Mouse (Mus musculus): ENCODE results near the gene Gan.

Gene Gan

DNA sequence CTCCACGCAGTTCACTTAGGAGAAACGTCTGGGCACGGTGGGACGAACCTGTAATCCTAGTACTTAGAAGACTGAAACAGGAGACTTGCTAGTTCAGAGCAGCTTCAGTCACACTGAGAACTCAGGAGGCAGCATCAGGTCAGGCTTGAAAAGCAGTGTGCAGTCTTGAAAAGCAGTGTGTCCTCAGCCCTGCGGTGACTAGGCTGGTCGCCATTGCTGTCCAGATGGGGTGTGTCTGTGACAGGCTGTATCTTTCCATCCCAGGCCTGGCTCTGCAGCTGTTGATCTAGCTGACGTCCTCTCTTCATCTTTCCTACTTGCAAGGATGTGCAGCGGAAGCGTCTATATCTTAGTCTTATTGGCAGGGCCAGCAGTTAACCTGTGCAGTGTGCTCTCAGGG is 42.9 kb downstream of the Gan start:
- DNase-seq (ENCODE audit: low spot score): no peak

GRCm38 (mm10) chr8:117201221-117202017 is 43.5 kb downstream of the Gan start:
- no peak for DNase-seq (ENCODE audit: low spot score)

- no peak for DNase-seq (ENCODE audit: low spot score)
Observed at GRCm38 (mm10) chr8:117203085-117203484, 45.1 kb downstream of the Gan start.

- no peak for DNase-seq (ENCODE audit: low spot score)
Observed at GRCm38 (mm10) chr8:117205884-117206283, 47.9 kb downstream of the Gan start.

GRCm38 (mm10) chr8:117206636-117207035 is 48.7 kb downstream of the Gan start:
- no peak for DNase-seq (ENCODE audit: low spot score)

GRCm38 (mm10) chr8:117209150-117209549 is 51.2 kb downstream of the Gan start:
- no peak for DNase-seq (ENCODE audit: low spot score)

GRCm38 (mm10) chr8:117212100-117212499 is 54.2 kb downstream of the Gan start:
- DNase-seq (ENCODE audit: low spot score): no peak

GRCm38 (mm10) chr8:117217724-117218123 is 59.8 kb downstream of the Gan start:
- DNase-seq (ENCODE audit: low spot score): no peak

DNA sequence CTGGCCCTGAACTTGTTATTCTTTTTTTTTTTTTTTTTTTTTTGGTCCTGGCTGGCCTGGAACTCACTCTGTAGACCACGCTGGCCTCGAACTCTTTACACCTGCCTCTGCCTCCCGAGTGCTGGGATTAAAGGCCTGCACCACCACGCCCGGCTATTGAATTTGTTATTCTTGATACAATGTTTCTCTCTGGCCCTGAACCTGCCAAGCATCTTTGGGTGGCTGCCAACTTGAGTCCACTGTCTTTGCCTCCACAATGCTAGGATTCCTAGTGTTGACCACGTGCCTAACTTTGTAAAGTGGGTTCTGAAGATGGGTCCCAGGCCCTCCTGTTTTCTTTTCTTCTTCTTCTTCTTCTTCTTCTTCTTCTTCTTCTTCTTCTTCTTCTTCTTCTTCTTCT is 64.5 kb downstream of the Gan start:
- DNase-seq (ENCODE audit: low spot score): no peak

DNA sequence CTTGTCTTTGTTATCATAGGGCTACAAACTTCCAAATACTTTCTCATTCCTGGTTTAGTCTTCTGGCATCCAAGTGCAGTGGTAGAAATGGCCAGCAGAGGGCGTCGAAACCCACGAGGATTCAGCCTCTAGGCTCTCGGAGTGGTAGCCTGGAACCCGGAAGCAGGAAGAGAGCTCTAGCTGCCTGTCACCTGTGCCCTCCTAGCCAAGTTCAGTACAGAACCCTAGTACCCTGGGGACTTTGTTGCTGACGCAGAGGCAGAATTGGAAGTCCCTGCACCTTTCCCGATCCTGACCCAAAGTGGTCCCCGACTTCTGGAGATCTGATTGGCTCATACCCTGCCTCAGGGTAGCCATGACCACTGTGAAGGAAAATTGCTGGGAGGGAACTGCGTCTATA is 66.7 kb downstream of the Gan start:
- peak; percentile 76 for DNase-seq (ENCODE audit: low spot score)

DNA sequence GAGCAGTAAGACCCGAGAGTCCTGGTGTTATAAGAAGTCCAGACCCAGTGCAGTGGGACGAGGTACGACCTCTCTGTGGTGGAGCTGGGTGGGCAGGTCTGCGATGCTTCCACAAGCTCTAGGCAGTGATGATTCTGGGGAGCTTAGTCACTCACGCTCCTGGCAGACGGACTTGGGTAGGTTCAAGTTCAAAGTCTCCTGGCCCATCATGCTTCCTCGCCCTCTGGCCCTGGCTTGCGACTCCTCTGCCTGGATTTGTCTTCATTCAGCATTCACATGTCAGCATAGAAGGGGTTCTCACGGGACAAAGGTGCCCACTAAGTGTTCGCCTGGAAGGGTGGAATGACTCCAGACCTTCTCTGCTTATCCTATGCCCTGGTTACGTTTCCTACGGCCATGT is 68.4 kb downstream of the Gan start:
- DNase-seq (ENCODE audit: low spot score): no peak

DNA sequence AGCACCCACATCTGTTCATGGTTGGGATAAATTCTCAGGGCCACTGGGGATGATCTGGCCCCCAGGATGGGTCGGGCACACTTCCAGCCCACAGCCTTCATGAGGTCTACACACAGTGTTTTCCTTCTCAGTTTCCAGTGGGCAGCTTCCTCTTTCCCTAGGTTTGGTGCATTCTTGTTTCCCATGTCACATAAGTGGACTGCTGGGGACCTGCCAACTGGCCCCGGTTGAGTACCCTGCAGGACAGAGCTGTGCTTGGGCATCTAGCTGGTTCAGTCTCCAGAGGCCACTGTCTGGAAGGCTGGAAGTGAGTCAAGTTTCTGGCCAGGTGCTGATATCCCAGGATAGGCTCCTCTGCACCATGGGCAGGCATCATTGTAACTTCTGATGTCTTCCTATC is 69.4 kb downstream of the Gan start:
- no peak for DNase-seq (ENCODE audit: low spot score)

GRCm38 (mm10) chr8:117233199-117233598 is 75.3 kb downstream of the Gan start:
- no peak for DNase-seq (ENCODE audit: low spot score)

GRCm38 (mm10) chr8:117236531-117236930 is 78.6 kb downstream of the Gan start:
- no peak for DNase-seq (ENCODE audit: low spot score)

DNA sequence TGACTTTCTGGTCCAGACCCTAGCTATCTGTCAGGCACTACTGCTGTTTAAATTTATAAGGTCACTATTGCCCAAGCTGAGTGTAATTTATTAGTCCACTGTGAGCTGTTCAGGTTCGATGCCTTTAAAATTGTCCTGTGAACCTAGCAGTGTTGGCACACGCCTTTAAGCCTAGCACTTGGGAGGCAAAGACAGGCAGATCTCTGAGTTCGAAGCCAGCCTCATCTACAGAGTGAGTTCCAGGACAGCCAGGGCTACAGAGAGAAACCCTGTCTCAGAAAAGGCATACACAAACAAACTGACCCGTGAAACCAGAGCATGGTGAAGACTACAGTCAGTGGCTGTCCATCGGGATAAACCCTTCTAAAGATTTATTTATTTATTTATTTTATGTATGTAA is 82.4 kb downstream of the Gan start:
- no peak for DNase-seq (ENCODE audit: low spot score)

DNA sequence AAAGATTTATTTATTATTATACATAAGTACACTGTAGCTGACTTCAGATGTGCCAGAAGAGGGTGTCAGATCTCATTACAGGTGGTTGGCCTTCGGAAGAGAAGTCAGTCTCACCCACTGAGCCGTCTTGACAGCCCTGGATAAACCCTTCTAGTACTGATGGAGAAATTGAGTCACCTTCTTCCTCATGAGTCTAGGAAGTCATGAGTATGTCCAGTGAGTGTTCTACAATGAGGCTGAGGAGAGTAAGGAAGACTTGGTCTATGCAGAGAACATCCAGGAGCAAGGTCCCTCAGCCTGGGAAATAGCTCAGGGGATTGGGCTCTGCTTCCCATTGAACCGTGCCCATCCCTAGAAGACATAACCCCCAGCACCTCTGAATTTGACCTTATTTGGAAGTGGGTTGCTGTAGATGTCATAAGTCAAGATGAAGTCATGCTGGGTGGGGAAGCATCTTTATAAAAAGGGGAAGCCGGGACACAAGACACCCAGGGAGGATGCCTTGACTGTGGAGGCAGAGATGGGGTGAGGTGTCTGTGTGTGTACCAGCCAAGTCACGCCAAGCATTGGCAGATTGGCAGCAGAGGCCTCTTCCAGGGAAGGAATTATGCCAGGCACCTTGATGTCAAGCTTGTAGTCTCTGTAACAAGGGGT is 83.0 kb downstream of the Gan start:
- DNase-seq (ENCODE audit: low spot score): no peak

DNA sequence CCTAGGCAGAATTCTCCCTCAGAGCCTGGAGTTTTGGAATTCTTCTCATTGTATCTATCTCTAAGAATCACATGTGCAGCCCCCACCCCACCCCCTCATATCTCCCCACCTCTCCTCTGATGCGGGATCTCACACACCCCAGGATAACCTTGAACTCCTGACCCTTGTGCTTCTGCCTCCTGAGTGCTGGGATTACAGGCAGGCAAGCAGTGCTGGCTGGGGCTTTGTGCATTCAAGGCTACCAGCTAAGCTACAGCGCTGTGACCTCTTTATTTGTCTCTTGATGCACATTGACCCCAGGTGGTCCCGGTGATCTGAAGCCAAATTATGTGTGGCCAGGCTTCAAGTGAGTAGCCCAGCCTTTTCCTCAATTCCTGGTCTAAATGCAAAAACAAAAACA is 83.9 kb downstream of the Gan start:
- no peak for DNase-seq (ENCODE audit: low spot score)

GRCm38 (mm10) chr8:117242286-117242685 is 84.4 kb downstream of the Gan start:
- DNase-seq (ENCODE audit: low spot score): no peak

- DNase-seq (ENCODE audit: low spot score): no peak
Observed at GRCm38 (mm10) chr8:117244601-117245000, 86.7 kb downstream of the Gan start.

DNA sequence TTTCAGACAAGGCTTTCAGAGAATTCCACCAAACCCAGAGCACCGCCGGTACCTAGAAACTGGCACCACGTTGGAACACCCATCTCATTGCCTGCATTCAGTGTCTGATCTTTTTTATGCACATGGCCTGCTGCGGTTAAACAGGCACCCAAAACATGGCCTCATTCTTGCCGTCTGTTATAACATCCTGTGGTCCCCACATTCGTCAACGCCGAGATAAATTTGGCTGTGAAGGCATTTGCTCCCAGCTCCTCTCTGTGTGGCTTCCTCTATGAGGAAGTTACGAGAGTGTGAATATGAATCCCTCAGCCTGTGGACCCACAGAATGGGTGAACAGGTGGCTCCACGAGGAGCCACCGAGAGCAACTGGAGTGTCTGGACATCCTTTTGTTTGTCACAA is 90.4 kb downstream of the Gan start:
- no peak for DNase-seq (ENCODE audit: low spot score)

- no peak for DNase-seq (ENCODE audit: low spot score)
Observed at GRCm38 (mm10) chr8:117251086-117251681, 93.2 kb downstream of the Gan start.

- no peak for DNase-seq (ENCODE audit: low spot score)
Observed at GRCm38 (mm10) chr8:117252650-117253049, 94.7 kb downstream of the Gan start.

Measured in yolk sac, embryonic 10.5 days (tissue).